Mouse (Mus musculus) limb, embryonic 12.5 days (tissue): ENCODE results near the gene Ppp1r12c. TPM values are rescaled to one million over a fixed set of nuclear protein-coding genes. Genes with fewer than 3 reads are reported as not detected.

Source experiments
- ATAC-seq: fragments of 200-750 bp; cut with Nextera tagmentation; 2 replicates; pipeline ENCODE4 v1.8.0; 2017; ENCODE audit warnings: low read depth, moderate TSS enrichment; ENCODE audit not compliant: insufficient number of reproducible peaks, insufficient read depth, low FRiP score, low TSS enrichment
- H3K27ac ChIP-seq: fragments of 300-500 bp; sonication (generic); 2 replicates; pipeline ENCODE4 v1.5.1; 2016; ENCODE audit warnings: mild to moderate bottlenecking, moderate library complexity
- H3K27me3 ChIP-seq: fragments of 300-500 bp; sonication (generic); 2 replicates; pipeline ENCODE4 v1.6.1; 2016; ENCODE audit warnings: mild to moderate bottlenecking, moderate library complexity
- H3K36me3 ChIP-seq: fragments of 300-500 bp; sonication (generic); 2 replicates; pipeline ENCODE4 v1.6.1; 2016; ENCODE audit warnings: mild to moderate bottlenecking, moderate library complexity
- H3K4me1 ChIP-seq: fragments of 300-500 bp; sonication (generic); replicated peaks from 2 replicates; pipeline ENCODE4 v1.6.1; 2016
- H3K4me2 ChIP-seq: fragments of 300-500 bp; sonication (generic); 2 replicates; pipeline ENCODE4 v1.6.1; 2016; ENCODE audit warnings: mild to moderate bottlenecking, moderate library complexity
- H3K4me3 ChIP-seq: fragments of 300-500 bp; sonication (generic); replicated peaks from 2 replicates; pipeline ENCODE4 v1.5.1; 2016; ENCODE audit warnings: mild to moderate bottlenecking
- H3K9ac ChIP-seq: fragments of 300-500 bp; sonication (generic); replicated peaks from 2 replicates; pipeline ENCODE4 v1.6.1; 2016; ENCODE audit warnings: mild to moderate bottlenecking, moderate library complexity
- H3K9me3 ChIP-seq: fragments of 300-500 bp; sonication (generic); 2 replicates; pipeline ENCODE4 v1.6.1; 2016; ENCODE audit warnings: mild to moderate bottlenecking, moderate library complexity
- WGBS: fragments of 180-500 bp; shearing (Covaris S2); methylation state at CpG from one replicate; pipeline ENCODE4 v1.1.7; 2016; 5-methylcytosine and 5-hydroxymethylcytosine counted together
- microRNA-seq: library from miRNA; unstranded; fragments of <30 nt; microRNA quantifications from one replicate; pipeline ENCODE4, GENCODE M21; 2017
- polyA plus RNA-seq: library from polyadenylated mRNA; unstranded; fragments of >200 nt; fragmentation: Nextera tagmentation; extraction: Ambion mirVana; gene quantifications from 2 replicates; pipeline ENCODE4 v1.2.1, GENCODE M21; 2016

Gene Ppp1r12c
- polyA plus RNA-seq, 1 experiment from 2014 or later = 65.3 TPM

DNA sequence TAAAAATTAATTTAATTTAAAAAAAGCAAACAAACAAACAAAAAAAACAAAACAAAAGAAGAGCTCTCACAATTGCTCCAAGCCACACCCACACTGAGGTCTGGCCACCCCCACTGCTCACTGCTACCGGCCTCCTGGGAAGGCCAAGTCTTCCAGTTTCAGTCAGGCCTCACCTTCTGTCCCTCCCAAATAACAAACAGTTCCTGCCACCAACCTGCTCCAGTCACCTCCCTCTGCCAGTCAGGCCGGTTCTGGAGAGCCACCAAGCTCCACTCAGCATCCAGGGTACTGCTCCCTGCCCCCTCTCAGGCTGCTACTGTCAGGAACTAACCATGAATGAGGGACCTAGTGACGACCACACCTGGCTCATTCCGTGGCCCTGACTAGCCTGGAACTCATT is 48.8 kb downstream of the Ppp1r12c start:
- Histone ChIP-seq H3K4me2 (no peak overlapping the region), H3K9ac (no peak overlapping the region), H3K27ac (no peak overlapping the region), H3K4me1 (peaks cover 9% of the 10 kb centered on the region), H3K36me3 (no peaks in the 10 kb centered on the region), H3K9me3 (no peaks in the 10 kb centered on the region), H3K4me3 (no peak overlapping the region), H3K27me3 (no peaks in the 10 kb centered on the region)
- WGBS = 12% methylated on average over 4 of the region's 4 CpGs
- ATAC-seq = no peak

DNA sequence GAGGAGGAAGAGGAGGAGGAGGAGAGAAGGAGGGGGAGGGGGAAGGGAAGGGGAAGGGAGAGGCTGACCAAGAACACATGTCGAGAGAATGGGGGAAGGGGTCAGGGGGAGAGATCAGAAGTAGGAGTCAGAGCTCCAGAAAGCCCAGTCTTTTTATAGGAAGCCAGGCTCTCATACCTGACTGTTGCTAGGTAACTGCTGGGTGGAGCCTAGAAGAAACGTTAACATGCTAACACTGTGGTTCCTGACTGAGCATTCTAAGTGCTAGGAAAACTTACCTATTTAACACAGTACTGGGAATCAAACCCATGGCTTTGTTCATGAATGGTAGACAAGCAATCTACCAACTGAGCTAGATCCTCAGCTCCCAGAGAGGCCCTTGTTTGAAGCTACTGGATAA is 52.3 kb downstream of the Ppp1r12c start:
- no peak for ATAC-seq
- H3K4me3 ChIP-seq = no peak overlapping the region
- no peaks in the 10 kb centered on the region for H3K36me3 ChIP-seq
- 16% methylated on average over 2 of the region's 2 CpGs for WGBS
- no peak overlapping the region for H3K4me2 ChIP-seq
- H3K9ac ChIP-seq = no peak overlapping the region
- H3K27ac ChIP-seq = no peak overlapping the region
- H3K27me3 ChIP-seq = no peaks in the 10 kb centered on the region
- H3K4me1 ChIP-seq = peaks cover 14% of the 10 kb centered on the region
- no peaks in the 10 kb centered on the region for H3K9me3 ChIP-seq

DNA sequence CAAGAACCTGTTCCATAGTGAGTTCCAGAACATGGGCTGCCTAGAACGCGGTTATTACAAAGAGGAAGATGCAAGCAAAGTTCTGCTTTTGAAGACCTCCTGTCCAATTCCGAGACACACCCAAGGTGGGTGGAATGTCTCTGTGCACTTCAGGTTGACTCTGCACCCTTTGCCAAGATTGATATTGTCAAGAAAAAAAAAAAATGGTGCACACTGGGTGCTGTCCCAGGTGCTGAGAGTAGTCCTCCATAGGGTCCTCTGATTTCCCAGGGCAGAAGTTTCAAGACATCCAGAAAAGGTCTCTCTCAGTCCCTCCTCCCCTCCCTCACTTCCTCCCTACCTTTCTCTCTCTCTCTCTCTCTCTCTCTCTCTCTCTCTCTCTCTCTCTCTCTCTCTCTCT is 53.0 kb downstream of the Ppp1r12c start:
- Histone ChIP-seq H3K4me2 (no peak overlapping the region), H3K27ac (no peak overlapping the region), H3K4me1 (peaks cover 14% of the 10 kb centered on the region), H3K4me3 (no peak overlapping the region), H3K36me3 (peaks cover 7% of the 10 kb centered on the region; the same call in 1 of the 2 replicates), H3K9me3 (no peaks in the 10 kb centered on the region), H3K9ac (no peak overlapping the region), H3K27me3 (no peaks in the 10 kb centered on the region)
- 87% methylated on average over 3 of the region's 3 CpGs for WGBS
- no peak for ATAC-seq

DNA sequence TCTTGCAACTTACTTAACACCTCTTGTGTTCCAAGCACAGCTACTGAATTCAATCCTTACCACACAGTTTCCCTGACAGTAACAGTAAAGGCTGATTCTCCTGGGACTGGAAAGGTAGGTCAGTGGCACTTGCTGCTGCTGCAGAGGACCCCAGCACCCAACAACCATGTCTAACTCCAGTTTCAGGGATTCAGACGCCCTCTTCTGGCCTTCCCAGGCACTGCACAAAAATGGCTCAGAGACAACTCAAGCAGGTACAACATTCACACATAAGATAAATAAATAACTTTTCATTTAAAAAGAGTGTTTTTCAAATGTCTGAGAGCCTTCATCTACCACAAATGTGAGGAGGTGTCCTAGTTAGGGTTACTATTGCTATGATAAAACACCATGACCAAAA is 54.3 kb downstream of the Ppp1r12c start:
- no peak overlapping the region for H3K9ac ChIP-seq
- ATAC-seq = no peak
- WGBS = 5% methylated on average over 1 of the region's 1 CpGs

DNA sequence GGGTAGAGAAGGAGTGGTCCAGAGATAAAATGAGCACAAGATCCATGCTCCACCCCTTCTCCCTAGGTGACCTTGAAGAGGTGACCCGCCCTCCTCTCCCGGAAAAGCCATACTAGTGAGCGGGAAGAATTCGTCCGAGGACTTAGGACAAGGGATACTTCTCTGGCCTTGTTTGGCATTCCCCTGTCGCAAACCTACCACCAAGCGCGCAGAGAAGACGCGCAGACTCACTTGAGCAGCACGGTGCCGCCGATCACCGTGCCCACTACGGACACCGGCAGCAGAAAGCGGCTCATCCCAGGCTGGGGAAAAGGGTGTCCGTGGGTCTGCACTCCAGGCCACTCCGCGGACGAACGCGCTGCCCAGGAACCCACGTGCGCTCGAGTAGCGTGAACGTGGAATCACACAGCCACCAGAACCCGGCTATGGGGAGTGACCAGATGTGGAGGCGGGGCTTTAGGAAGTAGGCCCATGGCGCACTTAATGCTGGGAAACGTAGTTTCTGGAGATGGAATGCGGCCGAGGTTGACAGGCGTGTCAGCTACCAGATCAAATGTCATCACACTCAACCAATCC is 56.2 kb downstream of the Ppp1r12c start, which contains the start of gene Rdh13:
Rdh13 (minus strand) TSS at position 434 of the 576 bp plus-strand sequence.
- H3K36me3 ChIP-seq = peaks cover 39% of the 10 kb centered on the region
- WGBS = under 1% methylated on average over 35 of the region's 35 CpGs
- peak; percentile 97 for ATAC-seq
- no peaks in the 10 kb centered on the region for H3K27me3 ChIP-seq
- H3K27ac ChIP-seq = peak within 1 kb of the TSS; percentile 73; the same call in 1 of the 2 replicates
- H3K9me3 ChIP-seq = no peaks in the 10 kb centered on the region
- H3K4me3 ChIP-seq = peak within 1 kb of the TSS; percentile 75
- H3K9ac ChIP-seq = peak within 1 kb of the TSS; percentile 66
- peak within 1 kb of the TSS; percentile 64 for H3K4me2 ChIP-seq
- peaks cover 14% of the 10 kb centered on the region for H3K4me1 ChIP-seq

More for the DNA sequence above, 54.3 kb downstream of the Ppp1r12c start:
- no peak overlapping the region for H3K4me3 ChIP-seq
- no peaks in the 10 kb centered on the region for H3K9me3 ChIP-seq
- no peaks in the 10 kb centered on the region for H3K27me3 ChIP-seq
- H3K4me2 ChIP-seq = no peak overlapping the region
- H3K36me3 ChIP-seq = peaks cover 20% of the 10 kb centered on the region
- H3K27ac ChIP-seq = no peak overlapping the region
- H3K4me1 ChIP-seq = peaks cover 14% of the 10 kb centered on the region

DNA sequence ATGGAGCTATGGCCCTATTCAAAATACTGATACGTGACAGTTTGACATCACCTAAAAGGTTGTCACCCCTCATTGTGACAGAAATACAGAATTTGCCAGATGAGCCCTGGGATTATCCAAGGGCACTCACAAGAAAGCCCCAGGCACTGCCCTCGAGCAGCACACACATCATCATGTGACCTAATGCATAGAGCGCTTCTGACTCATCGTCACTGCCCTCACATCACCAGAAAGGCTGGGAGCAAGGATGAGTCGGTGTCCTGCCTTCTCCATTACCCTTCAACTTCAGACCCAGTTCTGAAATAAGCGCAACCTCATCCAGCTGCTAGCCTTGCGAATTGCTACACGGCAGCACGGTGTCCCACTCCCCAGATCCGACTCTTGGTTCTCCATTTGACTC is 60.9 kb downstream of the Ppp1r12c start:
- Histone ChIP-seq H3K4me2 (no peak overlapping the region), H3K27me3 (no peaks in the 10 kb centered on the region), H3K9ac (no peak overlapping the region), H3K36me3 (peaks cover 78% of the 10 kb centered on the region), H3K4me1 (peaks cover 5% of the 10 kb centered on the region; the same call in 1 of the 2 replicates), H3K27ac (no peak overlapping the region), H3K9me3 (no peaks in the 10 kb centered on the region), H3K4me3 (no peak overlapping the region)
- 93% methylated on average over 10 of the region's 10 CpGs for WGBS
- ATAC-seq = no peak

DNA sequence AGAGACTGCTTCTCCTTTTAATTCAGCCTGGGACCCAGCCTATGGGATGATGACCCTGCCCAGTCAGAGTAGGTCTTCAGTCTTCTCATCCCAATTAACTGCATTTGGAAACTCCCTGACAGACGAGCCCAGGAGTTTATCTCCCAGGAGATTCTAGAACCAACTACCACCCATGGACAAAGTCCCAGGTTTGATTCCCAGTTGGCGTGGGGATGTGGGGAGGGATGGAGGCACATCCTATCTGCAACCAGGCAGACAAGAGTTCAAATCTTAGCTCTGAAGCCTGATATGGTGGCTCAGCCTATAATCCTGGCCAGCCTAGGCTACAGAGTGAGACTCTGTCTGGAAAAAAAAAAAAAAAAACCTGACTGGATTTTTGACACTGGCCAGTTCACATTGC is 63.8 kb downstream of the Ppp1r12c start:
- Histone ChIP-seq H3K27me3 (no peaks in the 10 kb centered on the region), H3K4me1 (no peaks in the 10 kb centered on the region), H3K4me3 (no peak overlapping the region), H3K4me2 (no peak overlapping the region), H3K27ac (no peak overlapping the region), H3K36me3 (peaks cover 92% of the 10 kb centered on the region), H3K9ac (no peak overlapping the region), H3K9me3 (no peaks in the 10 kb centered on the region)
- WGBS = 94% methylated on average over 2 of the region's 2 CpGs
- no peak for ATAC-seq

DNA sequence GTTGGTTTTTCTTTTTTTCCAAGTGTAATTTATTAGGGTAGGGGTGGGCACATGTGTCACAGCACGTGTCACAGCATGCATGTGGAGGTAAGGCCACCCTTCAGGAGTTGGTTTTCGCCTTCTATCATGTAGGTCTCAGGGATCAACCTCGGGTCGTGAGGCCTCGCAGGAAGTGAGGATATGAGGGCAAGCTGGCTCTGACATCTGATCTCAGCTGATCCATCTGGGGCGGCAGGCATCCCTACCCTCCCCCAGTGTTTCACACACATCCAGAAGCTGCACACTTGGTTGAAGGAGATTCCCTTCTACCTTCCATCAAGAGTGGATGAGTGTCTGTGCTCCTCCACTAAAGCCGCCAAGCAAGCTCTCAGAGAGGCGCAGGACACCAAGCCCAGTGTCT is 69.5 kb downstream of the Ppp1r12c start:
- no peak overlapping the region for H3K4me2 ChIP-seq
- H3K36me3 ChIP-seq = peaks cover 96% of the 10 kb centered on the region
- no peak for ATAC-seq
- no peak overlapping the region for H3K9ac ChIP-seq
- no peak overlapping the region for H3K27ac ChIP-seq
- H3K4me3 ChIP-seq = no peak overlapping the region
- no peaks in the 10 kb centered on the region for H3K4me1 ChIP-seq
- 90% methylated on average over 8 of the region's 8 CpGs for WGBS
- H3K27me3 ChIP-seq = no peaks in the 10 kb centered on the region
- 0 out of 2 replicates have a peak, but pooled peaks cover 5% of the 10 kb centered on the region for H3K9me3 ChIP-seq

DNA sequence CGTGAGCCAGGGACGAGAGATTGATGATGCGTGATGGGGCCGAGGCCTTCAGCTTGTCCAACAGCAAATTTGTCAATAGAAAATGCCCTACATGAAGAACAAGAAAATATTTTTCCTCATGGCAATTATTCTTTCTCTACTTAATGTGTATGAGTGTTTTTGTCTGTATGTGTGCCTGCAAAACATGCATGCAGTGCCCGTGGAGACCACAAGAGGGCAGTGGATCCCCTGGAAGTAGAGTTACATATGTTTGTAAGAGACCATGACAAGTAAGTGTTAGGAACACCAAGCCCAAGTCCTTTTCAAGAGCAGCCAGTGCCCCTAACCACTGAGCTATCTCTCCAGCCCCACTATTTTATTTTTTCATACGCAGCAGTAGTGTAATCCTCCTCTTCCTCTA is 69.9 kb downstream of the Ppp1r12c start:
- Histone ChIP-seq H3K9ac (no peak overlapping the region), H3K27me3 (no peaks in the 10 kb centered on the region), H3K9me3 (0 out of 2 replicates have a peak, but pooled peaks cover 5% of the 10 kb centered on the region), H3K4me2 (no peak overlapping the region), H3K4me3 (no peak overlapping the region), H3K4me1 (no peaks in the 10 kb centered on the region), H3K27ac (no peak overlapping the region), H3K36me3 (peaks cover 95% of the 10 kb centered on the region)
- 76% methylated on average over 6 of the region's 6 CpGs for WGBS
- ATAC-seq = no peak

Small RNAs within 50 kb of the gene (microRNA-seq; reads per million reads assigned to microRNA genes)
- gene Gm24605 = not detected

Other genes starting within 250 kb of the Ppp1r12c start
- not detected in 2 replicates for gene Ncr1, start 164.0 kb downstream of the Ppp1r12c start, polyA plus RNA-seq
- gene Gp6, start 103.9 kb downstream of the Ppp1r12c start, polyA plus RNA-seq = 0.22 and 0.65 TPM in 2 replicates
- 29.7 and 29.8 TPM in 2 replicates for gene Rdh13, start 56.0 kb downstream of the Ppp1r12c start, polyA plus RNA-seq
- gene Eps8l1, start 41.0 kb downstream of the Ppp1r12c start, polyA plus RNA-seq = 6.2 and 6.4 TPM in 2 replicates
- gene Tnnt1, start 14.7 kb upstream of the Ppp1r12c start, polyA plus RNA-seq = 186 and 195 TPM in 2 replicates
- gene Tnni3, start 22.5 kb upstream of the Ppp1r12c start, polyA plus RNA-seq = 4.3 and 5.7 TPM in 2 replicates
- 3.7 and 4.1 TPM in 2 replicates for gene Dnaaf3, start 30.8 kb upstream of the Ppp1r12c start, polyA plus RNA-seq
- gene Syt5, start 45.9 kb upstream of the Ppp1r12c start, polyA plus RNA-seq = 6.6 and 6.8 TPM in 2 replicates
- gene Ptprh, start 102.4 kb upstream of the Ppp1r12c start, polyA plus RNA-seq = not detected in 2 replicates
- gene Tmem86b, start 129.7 kb upstream of the Ppp1r12c start, polyA plus RNA-seq = 1.9 and 2.4 TPM in 2 replicates
- 10.6 and 14.8 TPM in 2 replicates for gene Ppp6r1, start 157.3 kb upstream of the Ppp1r12c start, polyA plus RNA-seq
- gene Hspbp1, start 183.4 kb upstream of the Ppp1r12c start, polyA plus RNA-seq = 107 and 111 TPM in 2 replicates
- gene Brsk1, start 188.9 kb upstream of the Ppp1r12c start, polyA plus RNA-seq = 2.4 and 3.6 TPM in 2 replicates
- gene Tmem150b, start 223.6 kb upstream of the Ppp1r12c start, polyA plus RNA-seq = 0.13 and 0.26 TPM in 2 replicates
- 67.3 and 73.3 TPM in 2 replicates for gene Kmt5c, start 238.4 kb upstream of the Ppp1r12c start, polyA plus RNA-seq